Mouse (Mus musculus) splenic B cell, adult 2 months (primary cell): ENCODE measurements at regions not wholly inside any gene's neighbourhood (a gene's known extent, or its start where the extent isn't known, plus 50 kb on each side); places are given as distances from the start of the nearest gene placed in this dataset.

ENCODE experiments used
- DNase-seq: peaks from one replicate; pipeline ENCODE4 v3.0.0-alpha.2; 2011; ENCODE audit warnings: low read depth, low spot score
- H3K27me3 ChIP-seq: 2 replicates; pipeline ENCODE4 v1.6.1; 2012; ENCODE audit warnings: mild to moderate bottlenecking, low read length, moderate library complexity, mixed read lengths; ENCODE audit not compliant: control insufficient read depth, poor library complexity, insufficient read depth, severe bottlenecking
- H3K36me3 ChIP-seq: 2 replicates; pipeline ENCODE4 v1.6.1; 2012; ENCODE audit warnings: mild to moderate bottlenecking, low read length, moderate library complexity, mixed read lengths; ENCODE audit not compliant: control insufficient read depth, poor library complexity, insufficient read depth, severe bottlenecking

DNA sequence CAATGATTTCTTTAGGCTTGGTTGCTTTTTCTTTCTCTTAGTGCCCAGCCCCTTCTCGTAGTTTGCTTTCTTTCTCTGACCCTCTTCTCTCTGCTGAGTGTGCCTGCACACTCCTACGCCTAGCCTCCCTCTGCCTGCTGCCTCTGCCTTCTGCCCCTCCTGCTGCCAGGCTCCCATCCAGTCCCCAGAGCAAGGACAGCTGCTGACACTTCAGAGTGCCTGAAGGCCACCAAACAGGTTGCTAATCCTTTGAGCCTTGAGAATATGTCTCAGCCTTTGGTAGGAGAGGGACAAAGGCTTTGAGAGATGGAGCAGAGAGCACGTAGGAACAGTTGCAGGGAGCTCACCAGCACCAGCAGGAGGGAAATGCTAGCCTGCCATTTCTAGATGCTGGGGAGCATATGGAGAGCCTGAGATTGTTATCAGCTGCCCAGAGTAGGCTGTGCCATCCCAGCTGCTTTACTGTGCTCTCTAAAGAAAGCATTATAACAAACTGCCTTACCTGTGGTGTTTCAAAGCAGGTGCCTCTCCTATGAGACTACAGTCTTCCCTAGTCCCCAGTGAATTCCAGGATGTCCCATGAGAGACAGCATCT is 103.0 kb upstream of the Arrdc4 start:
- Histone ChIP-seq H3K27me3 (no peaks in the 10 kb centered on the region), H3K36me3 (no peaks in the 10 kb centered on the region)

DNA sequence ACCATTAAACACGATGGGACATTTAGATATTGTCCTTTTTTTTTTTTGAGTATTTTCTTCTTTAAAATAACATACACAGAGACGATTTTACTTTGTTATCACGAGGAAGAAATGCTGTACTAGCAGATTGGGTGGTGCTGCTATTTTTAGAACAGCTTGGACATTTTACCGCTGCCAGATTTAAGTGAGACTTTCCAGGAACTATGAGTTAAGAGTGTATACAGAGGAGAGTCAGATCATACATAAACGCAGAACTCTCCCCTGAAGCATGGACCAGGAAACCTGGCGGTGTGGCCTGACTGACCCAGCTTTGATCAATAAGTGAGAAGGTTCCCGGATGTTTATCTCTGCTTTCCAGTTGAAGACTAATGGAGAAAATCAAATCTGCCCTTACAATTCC is 95.6 kb upstream of the Arrdc4 start:
- Histone ChIP-seq H3K36me3 (no peaks in the 10 kb centered on the region), H3K27me3 (no peaks in the 10 kb centered on the region)
- DNase-seq = no peak

More for the DNA sequence above, 103.0 kb upstream of the Arrdc4 start:
- DNase-seq = no peak

DNA sequence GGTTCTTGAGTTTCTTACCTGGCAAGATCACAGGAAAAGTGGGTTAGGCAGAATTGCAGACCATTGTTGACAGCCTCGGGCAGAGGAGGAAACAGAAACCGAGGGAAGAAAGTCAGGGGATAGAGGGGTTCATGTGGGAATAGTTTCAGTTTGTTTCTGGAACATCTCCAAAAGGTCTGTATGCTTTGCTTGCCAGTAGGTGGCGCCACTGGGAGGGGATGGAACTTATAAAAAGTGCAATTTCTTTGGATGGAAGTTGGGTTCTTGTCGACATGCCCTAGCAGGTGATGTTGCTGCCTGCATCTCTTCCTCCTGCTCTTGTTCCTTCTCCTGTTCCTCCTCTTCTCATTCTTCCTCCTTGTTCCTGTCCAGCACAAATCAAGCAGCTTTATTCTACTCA is 94.3 kb upstream of the Arrdc4 start:
- no peak for DNase-seq
- no peaks in the 10 kb centered on the region for H3K36me3 ChIP-seq
- no peaks in the 10 kb centered on the region for H3K27me3 ChIP-seq

DNA sequence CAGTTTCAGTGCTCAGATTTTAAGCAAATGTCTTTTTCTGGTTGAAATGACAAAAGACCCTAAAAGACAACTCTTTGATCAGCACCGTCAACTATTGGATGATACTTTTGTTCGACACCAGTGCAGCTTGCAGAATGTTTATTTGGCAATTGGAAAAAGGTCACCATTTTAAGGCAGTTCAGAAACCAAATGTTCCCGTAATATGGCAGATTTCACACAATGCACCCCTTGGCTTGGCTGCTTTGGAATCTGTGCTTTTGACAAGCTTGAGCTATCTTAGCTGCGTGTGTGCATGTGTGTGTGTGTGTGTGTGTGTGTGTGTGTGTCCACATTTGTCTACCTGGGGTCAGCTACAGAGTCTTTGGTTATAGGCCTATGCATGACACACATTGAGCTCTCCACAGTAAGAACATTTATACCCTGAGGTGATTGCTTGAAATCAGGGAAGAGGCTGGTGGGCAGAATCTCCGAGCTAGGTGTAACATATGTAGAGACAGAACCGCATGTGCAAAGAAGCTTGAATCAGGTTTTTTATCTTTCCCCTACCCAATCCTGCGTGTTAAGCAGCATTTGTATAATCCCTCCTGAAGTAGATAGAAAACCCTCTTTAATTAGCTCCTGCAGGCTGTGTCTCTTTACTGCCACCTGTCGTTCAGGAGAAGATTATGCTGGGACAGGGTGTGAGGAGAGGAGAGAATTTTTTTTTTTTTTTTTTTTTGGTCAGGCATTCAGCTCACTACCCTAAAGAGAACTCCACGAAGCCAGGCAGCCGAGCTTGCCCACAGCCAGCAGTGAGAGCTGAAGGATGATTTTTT is 85.1 kb upstream of the Arrdc4 start:
- DNase-seq = no peak
- H3K27me3 ChIP-seq = no peaks in the 10 kb centered on the region
- no peaks in the 10 kb centered on the region for H3K36me3 ChIP-seq

DNA sequence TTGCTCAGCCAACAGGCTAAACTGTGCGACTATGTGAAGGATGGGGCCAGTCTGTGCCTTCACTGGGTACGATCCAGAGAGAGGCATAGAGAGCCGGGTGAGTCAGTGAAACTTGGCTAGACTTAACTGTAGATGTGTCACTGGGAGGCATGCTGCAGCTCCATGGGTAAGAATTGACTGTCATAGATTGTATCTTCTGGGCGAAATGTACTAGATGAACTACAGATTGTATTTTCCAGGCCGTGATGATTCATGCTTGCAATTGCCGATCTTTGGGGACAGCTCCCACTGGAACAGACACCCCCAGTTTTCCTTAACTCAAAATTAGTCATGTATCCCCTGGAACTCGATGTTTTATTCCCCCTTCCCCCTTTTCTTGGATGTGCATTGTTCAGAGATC is 84.5 kb upstream of the Arrdc4 start:
- DNase-seq = no peak
- H3K27me3 ChIP-seq = no peaks in the 10 kb centered on the region
- H3K36me3 ChIP-seq = no peaks in the 10 kb centered on the region

DNA sequence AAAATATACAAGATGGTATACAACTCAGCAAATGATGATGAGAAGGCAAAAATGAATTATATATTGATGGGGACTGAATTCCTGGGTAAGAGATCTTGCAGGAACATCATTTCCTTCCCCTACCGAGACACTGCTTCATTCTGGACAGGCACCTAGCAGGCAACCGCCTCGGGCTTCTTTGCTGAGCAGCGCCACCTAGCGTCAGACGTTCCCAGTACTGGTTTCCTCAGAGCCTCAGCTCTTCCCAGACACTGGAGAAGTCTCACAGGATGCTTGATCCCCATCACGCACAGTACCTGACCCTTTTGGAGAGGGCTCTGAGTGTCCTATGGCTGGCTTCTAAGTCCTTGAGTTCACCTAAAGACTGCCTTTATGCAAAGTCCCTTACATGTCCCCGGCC is 80.8 kb upstream of the Arrdc4 start:
- no peaks in the 10 kb centered on the region for H3K36me3 ChIP-seq
- DNase-seq = peak; percentile 3
- no peaks in the 10 kb centered on the region for H3K27me3 ChIP-seq

DNA sequence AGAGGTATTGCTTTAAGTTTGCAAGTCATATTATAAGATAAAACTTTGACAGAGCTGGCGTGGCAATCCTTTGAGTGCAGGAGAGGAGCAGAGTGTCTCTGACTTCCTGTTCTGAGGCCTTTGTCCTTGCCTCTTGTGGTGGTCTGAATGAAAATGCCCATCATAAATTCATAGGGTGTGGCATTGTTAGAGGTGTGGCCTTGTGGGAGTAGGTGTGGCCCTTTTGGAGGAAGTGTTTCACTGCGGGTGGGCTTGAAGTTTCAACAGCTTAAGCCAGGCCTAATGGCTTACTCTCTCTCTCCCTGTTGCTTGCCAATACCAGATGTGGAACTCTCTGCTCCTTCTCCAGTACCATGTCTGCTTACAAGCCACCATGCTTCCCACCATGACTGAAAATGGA is 75.4 kb upstream of the Arrdc4 start:
- H3K27me3 ChIP-seq = no peaks in the 10 kb centered on the region
- DNase-seq = no peak
- no peaks in the 10 kb centered on the region for H3K36me3 ChIP-seq

DNA sequence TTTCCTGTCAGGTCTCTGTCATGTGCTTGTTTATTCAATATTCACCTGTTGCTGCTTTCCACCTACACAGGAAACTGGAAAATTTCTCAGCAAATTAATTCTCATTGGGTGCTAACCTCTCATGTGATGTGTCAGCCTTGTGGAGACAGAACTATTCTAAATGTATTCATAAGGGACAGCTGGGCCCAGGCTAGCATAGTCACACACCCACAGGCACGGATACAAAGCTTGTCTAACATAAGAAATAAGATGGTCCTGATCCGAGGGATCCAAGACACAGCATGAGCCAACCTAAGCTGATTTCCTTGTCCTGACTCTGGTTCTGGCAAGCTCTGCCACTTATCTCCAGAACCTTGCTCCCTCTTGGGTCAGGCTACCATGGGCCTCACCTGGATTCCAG is 74.6 kb upstream of the Arrdc4 start:
- DNase-seq = no peak
- no peaks in the 10 kb centered on the region for H3K36me3 ChIP-seq
- no peaks in the 10 kb centered on the region for H3K27me3 ChIP-seq

DNA sequence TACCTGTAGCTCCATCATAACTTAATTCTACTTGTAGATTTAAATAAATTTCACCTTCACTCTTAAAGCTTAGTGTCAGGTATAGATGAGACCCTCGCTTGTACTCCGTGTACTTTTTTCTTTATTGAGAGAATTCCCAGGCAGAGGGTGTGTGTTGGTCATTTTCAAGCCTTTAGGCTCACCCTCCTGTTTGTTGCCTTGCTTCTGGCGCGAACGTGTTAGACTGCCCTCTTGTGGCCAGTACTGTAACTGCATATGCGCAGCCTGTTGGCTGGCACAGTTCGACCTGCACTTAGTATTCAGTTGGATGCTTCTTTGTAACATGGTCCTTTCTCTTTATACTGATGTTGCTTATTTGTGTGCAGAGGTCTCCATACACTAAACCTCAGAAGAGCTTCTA is 74.1 kb upstream of the Arrdc4 start:
- no peaks in the 10 kb centered on the region for H3K36me3 ChIP-seq
- H3K27me3 ChIP-seq = no peaks in the 10 kb centered on the region
- DNase-seq = peak; percentile 21

DNA sequence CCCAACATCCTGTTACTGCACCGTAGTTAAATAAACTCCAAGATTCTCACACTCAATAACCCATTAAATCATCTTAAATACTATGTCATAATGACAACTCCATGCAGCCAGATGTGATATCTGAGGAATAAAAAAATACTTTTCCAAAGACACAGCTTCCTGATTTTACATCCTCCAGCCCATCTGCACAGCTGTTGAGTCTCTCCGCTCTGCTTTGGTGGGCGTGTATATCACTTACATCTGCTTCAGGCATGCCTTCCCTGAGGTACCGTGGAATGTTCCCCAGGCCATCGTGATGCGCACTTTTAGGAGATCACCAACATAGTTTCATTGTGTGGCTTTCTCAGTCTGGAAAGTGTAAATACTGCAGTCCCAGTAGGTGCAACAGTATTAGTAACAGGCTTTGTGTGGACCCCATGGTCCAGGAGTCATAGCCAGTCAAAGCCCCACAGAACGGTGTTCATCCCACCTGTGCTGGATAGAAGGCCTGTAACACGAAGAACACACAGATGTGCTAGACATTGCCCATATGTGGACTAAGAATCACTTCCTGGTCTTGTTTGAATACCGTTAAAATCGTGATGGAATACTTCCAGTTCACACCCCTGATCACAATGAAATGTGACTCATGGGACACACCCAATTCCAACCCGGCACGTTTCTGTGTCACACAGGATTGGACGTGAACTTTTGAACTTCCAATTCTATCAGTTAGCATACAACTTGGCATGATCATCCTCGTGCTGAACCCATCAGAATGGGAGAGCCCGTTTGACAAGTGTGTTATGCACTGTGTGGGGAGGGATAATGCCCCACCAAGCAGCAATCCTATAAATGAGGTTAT is 66.0 kb upstream of the Arrdc4 start:
- Histone ChIP-seq H3K27me3 (no peaks in the 10 kb centered on the region), H3K36me3 (no peaks in the 10 kb centered on the region)
- no peak for DNase-seq

DNA sequence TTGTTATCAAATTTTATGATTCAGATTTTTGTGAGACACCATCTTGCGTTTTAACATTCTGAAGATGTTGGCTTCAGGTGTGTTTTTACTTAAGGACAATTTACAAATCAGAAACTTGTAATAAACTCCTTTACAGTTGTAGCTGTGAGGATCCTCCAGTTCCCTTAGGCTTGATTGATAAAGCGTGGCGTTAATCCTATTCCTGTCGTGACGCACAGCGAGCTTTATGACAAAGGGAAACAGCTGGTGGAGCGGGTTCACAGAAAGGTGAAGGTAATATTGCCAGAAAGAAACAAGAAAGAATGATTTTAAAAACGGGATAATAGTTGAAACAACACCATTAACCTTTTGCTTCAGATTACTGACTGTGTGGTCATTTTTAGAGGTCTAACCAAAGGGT is 60.7 kb upstream of the Arrdc4 start:
- Histone ChIP-seq H3K27me3 (no peaks in the 10 kb centered on the region), H3K36me3 (no peaks in the 10 kb centered on the region)
- DNase-seq = no peak
